ENCODE assay signal across 7 mouse cellular contexts in the genomic region with DNA sequence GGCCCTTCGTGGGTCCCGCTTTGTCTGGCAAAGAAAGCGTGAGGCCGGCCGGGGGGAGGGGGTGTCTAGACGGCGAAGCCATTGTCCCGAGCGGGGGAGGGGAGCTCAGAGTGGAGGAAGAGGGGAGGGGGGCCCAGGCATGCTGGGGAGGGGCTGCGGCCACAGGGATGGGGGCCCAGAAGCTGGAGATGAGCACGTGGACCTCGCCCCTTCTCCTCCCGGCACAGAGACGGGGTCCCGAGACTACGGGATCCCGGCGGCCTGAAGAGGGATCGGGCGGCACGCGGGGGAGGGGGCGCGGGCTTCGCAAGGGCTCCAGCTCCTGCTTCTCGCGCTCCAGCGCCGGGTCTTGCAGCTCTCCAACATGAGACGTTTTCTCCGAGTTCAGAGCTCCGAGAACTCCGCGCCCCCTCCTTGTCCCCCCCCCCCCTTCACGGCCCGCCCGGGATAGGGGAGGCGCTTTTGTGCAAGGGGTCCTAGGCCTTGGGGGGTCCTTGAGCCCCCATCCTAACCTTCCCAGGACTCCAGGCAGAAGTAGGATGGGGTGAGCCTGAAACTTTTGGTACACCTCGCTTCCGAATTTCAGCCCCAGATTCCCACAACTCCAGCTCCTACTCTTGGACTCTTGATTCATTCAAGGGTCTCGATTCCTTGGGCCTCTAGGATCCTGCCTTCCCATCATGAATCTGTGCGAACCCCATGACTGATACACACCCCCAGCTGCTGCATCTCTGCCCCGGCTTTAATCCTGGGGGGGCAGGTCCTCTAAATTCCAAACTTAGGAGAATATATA. TPM values are rescaled to one million over a fixed set of nuclear protein-coding genes. Genes with fewer than 3 reads are reported as not detected.
DNase-seq lines count a peak whose midpoint lies in the region; ATAC-seq lines count a peak whose summit lies in the region.

No protein-coding gene starts in this region.

- peaks cover 42% of the 10 kb centered on the region for H3K4me1 ChIP-seq in limb, embryonic 15.5 days
- H3K4me1 ChIP-seq in neural tube, embryonic 11.5 days (ENCODE audit: control insufficient read depth, insufficient read depth, low read length) = peaks cover 29% of the 10 kb centered on the region

- H3K27me3 ChIP-seq in limb, embryonic 15.5 days = no peaks in the 10 kb centered on the region
- H3K27me3 ChIP-seq in neural tube, embryonic 11.5 days (ENCODE audit: control insufficient read depth, insufficient read depth, low read length) = no peaks in the 10 kb centered on the region

- peak overlapping the region; percentile 85 for H3K4me2 ChIP-seq in limb, embryonic 15.5 days
- H3K4me2 ChIP-seq in neural tube, embryonic 11.5 days (ENCODE audit: low read depth) = peak overlapping the region; percentile 66

- peak; percentile 49 for ATAC-seq in limb, embryonic 15.5 days (ENCODE audit: insufficient number of reproducible peaks, low FRiP score, low TSS enrichment, low read depth)
- peak; percentile 70 for ATAC-seq in neural tube, embryonic 11.5 days (ENCODE audit: insufficient read depth, low FRiP score, low TSS enrichment)

- peak overlapping the region; percentile 90 for H3K27ac ChIP-seq in limb, embryonic 15.5 days
- peak overlapping the region; percentile 82 for H3K27ac ChIP-seq in neural tube, embryonic 11.5 days (ENCODE audit: low read depth, low read length)

- intact Hi-C loops in heart, postnatal 14 days (cut with DNase I) = no loop called here

- under 1% methylated on average over 36 of the region's 43 CpGs for WGBS in limb, embryonic 15.5 days
- WGBS in neural tube, embryonic 11.5 days = under 1% methylated on average over 35 of the region's 43 CpGs

- peak overlapping the region; percentile 74 for H3K4me3 ChIP-seq in limb, embryonic 15.5 days
- H3K4me3 ChIP-seq in neural tube, embryonic 11.5 days (ENCODE audit: low read depth, low read length) = peak overlapping the region; percentile 69

- peak overlapping the region; percentile 66 for H3K9ac ChIP-seq in limb, embryonic 15.5 days
- peak overlapping the region; percentile 80 for H3K9ac ChIP-seq in neural tube, embryonic 11.5 days (ENCODE audit: low read length)

- H3K36me3 ChIP-seq in limb, embryonic 15.5 days = 0 out of 2 replicates have a peak, but pooled peaks cover under 1% of the 10 kb centered on the region
- H3K36me3 ChIP-seq in neural tube, embryonic 11.5 days (ENCODE audit: control insufficient read depth, insufficient read depth, low read length) = no peaks in the 10 kb centered on the region

- no peaks in the 10 kb centered on the region for H3K9me3 ChIP-seq in limb, embryonic 15.5 days
- H3K9me3 ChIP-seq in neural tube, embryonic 11.5 days (ENCODE audit: control insufficient read depth, low read length) = no peaks in the 10 kb centered on the region

- peak; percentile 56 for DNase-seq in urinary bladder, postnatal 14 days (ENCODE audit: low spot score)
- no peak for DNase-seq in urinary bladder, postnatal 10 days (ENCODE audit: low spot score)
- peak; percentile 82 for DNase-seq in embryo, embryonic 11.5 days (ENCODE audit: low read depth, low spot score)
- peak; percentile 60 to 72 for DNase-seq in heart, postnatal 14 days
- peak; percentile 94 for DNase-seq in neural tube, embryonic 11.5 days (ENCODE audit: low spot score)
- no peak for DNase-seq in layer of hippocampus, adult 8-10 months (ENCODE audit: low spot score in 2 of 2)

RNA-seq across cellular contexts. Expression of a gene that starts 0.7 kb away (rescaled TPM):
- 10 to 100 TPM; 43.3 to 44.2 TPM for total RNA-seq in heart, postnatal 14 days (2021)
- polyA plus RNA-seq in limb, embryonic 15.5 days (2015; fragmentation: Nextera tagmentation; extraction: Ambion mirVana) = 16.7 and 17.5 TPM in 2 replicates
- 19.1 and 19.8 TPM in 2 replicates for polyA plus RNA-seq in neural tube, embryonic 11.5 days (2014; fragmentation: Nextera tagmentation; extraction: Ambion mirVana)
- 10 to 100 TPM in 2 of 4 experiments, 1 to 10 TPM in 2; 7.0 to 13.4 (median 9.5) TPM for total RNA-seq in layer of hippocampus, adult 8-10 months (2022)

RNA-seq across cellular contexts. Expression of a gene that starts 23.4 kb away (rescaled TPM):
- total RNA-seq in heart, postnatal 14 days (2021) = under 1 TPM; 0.88 to 0.95 TPM
- 19.0 and 20.6 TPM in 2 replicates for polyA plus RNA-seq in limb, embryonic 15.5 days (2015; fragmentation: Nextera tagmentation; extraction: Ambion mirVana)
- polyA plus RNA-seq in neural tube, embryonic 11.5 days (2014; fragmentation: Nextera tagmentation; extraction: Ambion mirVana) = not detected in 2 replicates
- under 1 TPM in 3 of 4 experiments, not detected in 1; 0.17 to 0.48 (median 0.36) TPM for total RNA-seq in layer of hippocampus, adult 8-10 months (2022)

Comparison
In these comparisons a context has a peak if more than half of its experiments do, and no peak if none do; other contexts are left out.
1. DNase-seq: peak in urinary bladder, postnatal 14 days (single experiment), embryo, embryonic 11.5 days (single experiment), heart, postnatal 14 days (2 of 2) and neural tube, embryonic 11.5 days (single experiment); none in urinary bladder, postnatal 10 days (single experiment) and layer of hippocampus, adult 8-10 months (0 of 2).